Mouse (Mus musculus) ES-Bruce4 (cell line): ENCODE results near the gene Large1.

Source experiments
- CTCF ChIP-seq: IDR thresholded peaks from one replicate; pipeline ENCODE4 v1.8.1; 2011; ENCODE audit warnings: low read depth, low read length
- EP300 ChIP-seq: IDR thresholded peaks from 2 replicates; pipeline ENCODE4 v1.6.1; 2011; ENCODE audit warnings: low read depth, low read length; ENCODE audit not compliant: insufficient read depth
- POLR2A ChIP-seq: IDR thresholded peaks from one replicate; pipeline ENCODE4 v1.8.1; 2011; ENCODE audit warnings: low read length; ENCODE audit not compliant: insufficient read depth

- no peak for TF ChIP-seq CTCF
- no peak for TF ChIP-seq EP300
- TF ChIP-seq POLR2A: no peak
Observed at GRCm38 (mm10) chr8:73048136-73048535, 305.2 kb downstream of the Large1 start.
